Mouse (Mus musculus) liver, embryonic 14.5 days (tissue): Measurements from ENCODE around the gene Epha4. TPM values are rescaled to one million over a fixed set of nuclear protein-coding genes. Genes with fewer than 3 reads are reported as not detected.

Source experiments
- ATAC-seq: fragments of 200-750 bp; cut with Nextera tagmentation; 2 replicates; pipeline ENCODE4 v1.8.0; 2017; ENCODE audit warnings: moderate number of reproducible peaks, mild to moderate bottlenecking, moderate library complexity; ENCODE audit not compliant: insufficient read depth
- DNase-seq, 3 experiments: peaks; one replicate each; pipeline ENCODE4 v3.0.0-alpha.2; 2012 to 2013; ENCODE audit warnings: low read depth in 3 of 3, low spot score in 3 of 3
- H3K27ac ChIP-seq: fragments of 300-500 bp; sonication (generic); 2 replicates; pipeline ENCODE4 v1.5.1; 2014; ENCODE audit warnings: moderate library complexity, mild to moderate bottlenecking, control low read depth, inconsistent platforms
- H3K27me3 ChIP-seq: fragments of 300-500 bp; sonication (generic); 2 replicates; pipeline ENCODE4 v1.6.1; 2014; ENCODE audit warnings: mild to moderate bottlenecking, low read length, moderate library complexity; ENCODE audit not compliant: control insufficient read depth, insufficient read depth
- H3K36me3 ChIP-seq: fragments of 300-500 bp; sonication (generic); replicated peaks from 2 replicates; pipeline ENCODE4 v1.6.1; 2014; ENCODE audit warnings: low read depth; ENCODE audit not compliant: control insufficient read depth, insufficient read depth
- H3K4me1 ChIP-seq, 2 experiments: fragments of 200-500 bp in 1 of 2; fragments of 300-500 bp in 1 of 2; sonication (generic) in 1 of 2; replicated peaks; 2 replicates each; pipeline ENCODE4 v1.6.1; 2012 to 2014; ENCODE audit warnings: antibody characterized with exemption in 1 of 2, inconsistent platforms in 1 of 2, low read length in 1 of 2; ENCODE audit not compliant: control insufficient read depth in 2 of 2, insufficient read depth in 2 of 2
- H3K4me2 ChIP-seq: fragments of 300-500 bp; sonication (generic); 2 replicates; pipeline ENCODE4 v1.6.1; 2014; ENCODE audit warnings: low read depth, mild to moderate bottlenecking, control low read depth, moderate library complexity
- H3K4me3 ChIP-seq, 2 experiments: fragments of 200-500 bp in 1 of 2; fragments of 300-500 bp in 1 of 2; sonication (generic) in 1 of 2; 2 replicates each; pipeline ENCODE4 v1.5.1; 2012 to 2014; ENCODE audit warnings: low read depth in 2 of 2, low read length in 2 of 2, mild to moderate bottlenecking in 2 of 2, control low read depth in 1 of 2, inconsistent platforms in 1 of 2, moderate library complexity in 1 of 2; ENCODE audit not compliant: insufficient read depth in 1 of 2
- H3K9ac ChIP-seq: fragments of 300-500 bp; sonication (generic); replicated peaks from 2 replicates; pipeline ENCODE4 v1.6.1; 2014; ENCODE audit warnings: mild to moderate bottlenecking, control low read depth, moderate library complexity
- H3K9me3 ChIP-seq: fragments of 300-500 bp; sonication (generic); 2 replicates; pipeline ENCODE4 v1.6.1; 2016; ENCODE audit warnings: low read length, mixed read lengths; ENCODE audit not compliant: control insufficient read depth
- CTCF ChIP-seq: IDR thresholded peaks from 2 replicates; pipeline ENCODE4 v1.5.1; 2016; ENCODE audit warnings: antibody characterized with exemption, low read depth, control low read depth
- EP300 ChIP-seq: IDR thresholded peaks from 2 replicates; pipeline ENCODE4 v1.6.1; 2016; ENCODE audit warnings: antibody characterized with exemption, low read depth
- WGBS: fragments of 180-500 bp; shearing (Covaris S2); extraction: QIAGEN DNeasy Blood & Tissue Kit; methylation state at CpG from one replicate; pipeline ENCODE4 v1.1.7; 2014; ENCODE audit not compliant: insufficient replicate concordance; 5-methylcytosine and 5-hydroxymethylcytosine counted together
- polyA plus RNA-seq, 2 experiments: library from polyadenylated mRNA; depleted of rRNA in 1 of 2; stranded (reverse) in 1 of 2; unstranded in 1 of 2; fragments of >200 nt; fragmentation: Nextera tagmentation in 1 of 2; extraction: Ambion mirVana in 1 of 2; gene quantifications; 2 replicates each; pipeline versions ENCODE4 v1.2.1 to v1.2.3; 2012 to 2014

Epha4 gene
- polyA plus RNA-seq, 2 experiments = 0.22 to 0.50 TPM

DNA sequence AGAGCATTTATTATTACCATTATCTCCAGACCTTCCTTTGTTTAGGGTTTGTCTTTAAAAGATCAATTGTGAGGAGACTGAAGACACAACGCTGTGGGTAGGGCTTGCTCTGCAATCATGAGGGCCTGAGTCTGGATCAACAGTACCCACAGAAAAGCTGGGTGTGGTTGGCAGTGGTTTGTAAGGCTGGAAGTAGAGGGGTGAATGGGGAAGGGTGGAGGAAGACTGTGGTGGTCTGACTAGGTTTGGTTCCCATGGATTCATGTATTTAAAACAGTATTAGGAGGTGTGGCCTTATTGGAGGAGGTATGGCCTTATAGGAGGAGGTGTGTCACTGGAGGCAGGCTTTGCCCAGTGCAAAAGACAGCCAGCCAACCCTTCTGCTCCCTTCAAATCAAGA, 113.4 kb downstream of the Epha4 start:
- Histone ChIP-seq H3K4me1 (no peaks in the 10 kb centered on the region), H3K4me2 (no peak overlapping the region), H3K4me3 (no peak overlapping the region), H3K9ac (no peak overlapping the region), H3K9me3 (no peaks in the 10 kb centered on the region), H3K27me3 (no peaks in the 10 kb centered on the region), H3K27ac (no peak overlapping the region), H3K36me3 (no peaks in the 10 kb centered on the region)
- TF ChIP-seq EP300 (no peak), CTCF (no peak)
- no peak for DNase-seq
- no peak for ATAC-seq
- WGBS = 19% methylated on average over 1 of the region's 1 CpGs

DNA sequence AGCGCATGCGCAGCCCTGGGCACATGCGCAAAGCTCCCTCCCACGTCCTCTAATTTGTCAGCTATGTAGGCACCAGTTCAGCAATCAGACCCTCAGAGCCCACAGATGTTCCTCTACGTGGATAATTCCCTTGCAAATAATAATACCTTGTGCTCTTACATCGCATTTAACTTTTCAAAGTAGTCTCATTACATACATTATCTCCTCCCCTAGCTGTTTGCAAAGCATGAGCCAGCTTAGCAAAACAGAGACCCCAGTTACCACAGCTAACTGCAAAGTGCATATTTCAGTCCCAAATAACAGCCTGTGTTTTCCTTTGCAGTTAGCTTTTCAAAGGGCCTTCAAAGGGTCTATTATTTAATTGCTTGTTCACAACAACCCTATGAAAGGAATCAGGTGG, 123.3 kb downstream of the Epha4 start:
- H3K27me3 ChIP-seq = no peaks in the 10 kb centered on the region
- DNase-seq (no peak), ATAC-seq (no peak)
- H3K9me3 ChIP-seq = no peaks in the 10 kb centered on the region
- no peaks in the 10 kb centered on the region for H3K4me1 ChIP-seq
- no peak overlapping the region for H3K4me2 ChIP-seq
- H3K4me3 ChIP-seq = no peak overlapping the region
- TF ChIP-seq CTCF = no peak
- no peak for TF ChIP-seq EP300
- WGBS = 79% methylated on average over 6 of the region's 6 CpGs
- H3K36me3 ChIP-seq = no peaks in the 10 kb centered on the region
- no peak overlapping the region for H3K9ac ChIP-seq
- no peak overlapping the region for H3K27ac ChIP-seq

- Histone ChIP-seq H3K27ac (no peak overlapping the region), H3K36me3 (no peaks in the 10 kb centered on the region), H3K9me3 (no peaks in the 10 kb centered on the region), H3K4me1 (no peaks in the 10 kb centered on the region), H3K4me2 (no peak overlapping the region), H3K9ac (no peak overlapping the region), H3K27me3 (no peaks in the 10 kb centered on the region), H3K4me3 (no peak overlapping the region)
- WGBS = 69% methylated on average over 2 of the region's 2 CpGs
- no peak for ATAC-seq
- no peak for DNase-seq
- no peak for TF ChIP-seq EP300
- TF ChIP-seq CTCF = no peak
Measured at GRCm38 (mm10) chr1:77389069-77389468, 125.8 kb downstream of the Epha4 start.

DNA sequence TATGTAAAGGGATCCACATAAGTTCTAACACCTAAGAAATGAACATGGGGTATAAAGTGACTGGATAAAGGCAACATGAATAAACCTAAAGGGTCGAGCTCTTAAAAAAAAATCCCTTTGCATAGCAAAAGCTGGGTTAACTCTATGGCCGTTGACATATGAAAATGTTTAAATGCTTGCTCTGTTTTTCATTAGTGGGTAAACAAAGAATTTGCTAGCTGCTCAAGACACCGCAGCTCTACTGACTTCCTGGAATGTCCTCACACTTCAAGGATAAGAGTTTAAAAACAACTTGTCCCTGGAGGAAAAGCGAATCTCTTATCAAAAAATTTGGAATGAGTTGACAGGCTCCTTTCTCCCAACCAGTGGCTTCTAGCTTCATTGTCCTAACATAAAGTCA, 126.3 kb downstream of the Epha4 start:
- H3K4me2 ChIP-seq = no peak overlapping the region
- WGBS = 56% methylated on average over 4 of the region's 4 CpGs

GRCm38 (mm10) chr1:77385613-77386012, 129.3 kb downstream of the Epha4 start:
- H3K4me2 ChIP-seq = no peak overlapping the region
- H3K4me1 ChIP-seq = no peaks in the 10 kb centered on the region
- no peak overlapping the region for H3K4me3 ChIP-seq
- no peaks in the 10 kb centered on the region for H3K27me3 ChIP-seq
- ATAC-seq (no peak), DNase-seq (no peak)
- H3K9me3 ChIP-seq = no peaks in the 10 kb centered on the region
- H3K9ac ChIP-seq = no peak overlapping the region
- no peak overlapping the region for H3K27ac ChIP-seq
- no peaks in the 10 kb centered on the region for H3K36me3 ChIP-seq
- 64% methylated on average over 8 of the region's 8 CpGs for WGBS
- TF ChIP-seq EP300 (no peak), CTCF (no peak)

More for the DNA sequence above, 126.3 kb downstream of the Epha4 start:
- Histone ChIP-seq H3K9me3 (no peaks in the 10 kb centered on the region), H3K27ac (no peak overlapping the region), H3K4me1 (no peaks in the 10 kb centered on the region), H3K9ac (no peak overlapping the region), H3K36me3 (no peaks in the 10 kb centered on the region), H3K4me3 (no peak overlapping the region), H3K27me3 (no peaks in the 10 kb centered on the region)
- DNase-seq = no peak
- TF ChIP-seq EP300 (no peak), CTCF (no peak)
- ATAC-seq = no peak
